Mouse (Mus musculus): ENCODE results near the gene Il5. TPM values are rescaled to one million over a fixed set of nuclear protein-coding genes. Genes with fewer than 3 reads are reported as not detected.
A peak's percentile ranks its signal among the peaks of the same experiment; 100 is the strongest.

Il5 gene
- polyA plus RNA-seq, 1 experiment: 0.16 TPM

DNA sequence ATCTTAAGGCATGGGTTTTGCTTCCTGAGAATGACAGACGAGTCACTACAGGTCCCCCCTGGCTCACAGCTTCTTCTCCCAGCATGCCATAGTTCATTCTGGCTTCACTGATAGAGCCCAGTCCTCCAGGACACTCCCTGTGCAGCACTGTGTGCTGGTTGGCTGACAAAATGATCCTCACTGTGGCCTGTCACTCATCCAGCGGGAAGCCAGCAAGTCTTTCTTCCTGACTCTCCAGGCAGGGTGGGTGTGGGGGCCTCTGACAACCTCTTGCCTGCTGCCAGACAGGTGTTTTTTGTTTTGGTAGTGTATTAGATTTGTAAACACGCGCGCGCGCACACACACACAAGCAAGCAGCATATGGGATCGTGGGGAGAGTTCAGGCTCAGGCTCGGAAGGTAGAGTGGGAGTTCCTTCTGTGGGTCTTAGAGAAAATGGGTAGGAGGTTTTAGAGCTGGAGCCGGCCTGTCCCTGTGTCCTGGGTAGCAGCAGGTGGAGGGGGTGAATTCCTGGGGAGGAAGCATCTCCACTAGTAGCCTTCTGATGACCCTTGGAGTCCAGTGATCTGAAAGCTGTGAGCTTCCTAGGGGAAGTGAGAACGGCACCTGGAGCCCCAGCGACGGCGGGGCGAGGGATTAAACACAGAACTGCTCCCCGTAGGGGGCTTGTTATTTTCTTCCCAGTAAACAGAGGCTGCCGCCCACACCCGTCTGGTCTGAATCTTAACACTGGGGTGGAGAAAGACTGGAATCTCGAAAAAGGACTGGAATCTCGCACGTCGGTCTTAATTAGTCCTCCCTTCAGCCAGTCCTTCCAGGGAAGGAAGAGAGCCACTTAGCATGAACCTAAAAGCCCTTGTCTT lies 39.2 kb downstream of the Il5 start:
- H3K27me3 ChIP-seq (ENCODE audit: control insufficient read depth, insufficient read depth, low read length): no peaks in the 10 kb centered on the region
- H3K4me1 ChIP-seq (ENCODE audit: control insufficient read depth, insufficient read depth, low read length): peaks cover 18% of the 10 kb centered on the region
- H3K27ac ChIP-seq (ENCODE audit: insufficient read depth, low read length): no peak overlapping the region
- DNase-seq: no peak
- 43% methylated on average over 22 of the region's 22 CpGs for WGBS
- TF ChIP-seq POLR2A (IDR thresholded peaks at IDR 0.05; ENCODE audit: borderline replicate concordance, insufficient read depth, low read length) (no peak), CTCF (IDR thresholded peaks at IDR 0.05; ENCODE audit: borderline replicate concordance, insufficient read depth, low read depth, low read length) (no peak)
- H3K4me3 ChIP-seq (replicated peaks; ENCODE audit: insufficient read depth, low read depth, low read length): no peak overlapping the region

DNA sequence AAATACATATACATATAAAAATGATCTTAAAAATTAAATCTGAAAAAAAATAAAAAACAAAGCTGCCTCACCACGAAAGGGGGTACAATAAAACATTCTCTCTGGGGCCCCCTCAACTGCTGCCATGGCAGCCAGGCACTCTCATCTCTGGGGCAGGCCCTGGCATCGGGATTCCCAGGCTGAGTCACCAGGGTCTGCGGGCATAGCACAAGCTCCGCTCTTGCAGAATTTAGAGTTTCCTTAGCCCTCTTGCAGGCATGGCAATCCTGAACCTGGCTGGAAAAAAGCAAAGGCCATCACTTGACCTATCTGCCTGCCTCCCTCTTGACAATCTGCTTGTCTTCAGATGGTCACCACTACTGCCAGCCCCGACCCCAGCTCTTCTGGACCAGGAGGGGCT lies 40.7 kb downstream of the Il5 start:
- H3K4me1 ChIP-seq (ENCODE audit: control insufficient read depth, insufficient read depth, low read length): peaks cover 18% of the 10 kb centered on the region
- no peaks in the 10 kb centered on the region for H3K27me3 ChIP-seq (ENCODE audit: control insufficient read depth, insufficient read depth, low read length)
- TF ChIP-seq POLR2A (IDR thresholded peaks at IDR 0.05; ENCODE audit: borderline replicate concordance, insufficient read depth, low read length): no peak
- TF ChIP-seq CTCF (IDR thresholded peaks at IDR 0.05; ENCODE audit: borderline replicate concordance, insufficient read depth, low read depth, low read length): no peak
- no peak overlapping the region for H3K27ac ChIP-seq (ENCODE audit: insufficient read depth, low read length)
- DNase-seq: no peak
- H3K4me3 ChIP-seq (replicated peaks; ENCODE audit: insufficient read depth, low read depth, low read length): no peak overlapping the region
- 71% methylated on average over 5 of the region's 5 CpGs for WGBS

DNA sequence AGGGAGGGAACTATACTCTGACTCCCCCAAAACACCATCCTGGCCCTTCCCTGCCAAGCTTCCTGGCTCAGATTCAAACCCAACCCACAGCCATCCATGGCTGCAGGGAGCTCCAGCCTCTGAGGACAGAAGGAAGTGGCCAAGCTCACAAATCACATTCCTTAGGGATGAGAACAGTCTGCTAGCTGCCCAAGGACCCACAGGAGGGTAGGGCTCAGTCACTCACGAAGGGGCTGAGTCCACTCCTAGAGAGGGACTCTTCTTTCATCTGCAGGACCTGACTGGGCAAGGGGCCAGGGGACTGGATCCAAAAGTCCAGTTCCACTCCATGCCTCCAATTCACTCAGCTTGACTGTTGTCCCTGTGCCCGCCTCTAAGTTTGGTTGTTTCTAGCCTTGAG lies 41.2 kb downstream of the Il5 start:
- Histone ChIP-seq H3K4me3 (replicated peaks; ENCODE audit: insufficient read depth, low read depth, low read length) (no peak overlapping the region), H3K4me1 (ENCODE audit: control insufficient read depth, insufficient read depth, low read length) (peaks cover 18% of the 10 kb centered on the region), H3K27ac (ENCODE audit: insufficient read depth, low read length) (no peak overlapping the region), H3K27me3 (ENCODE audit: control insufficient read depth, insufficient read depth, low read length) (no peaks in the 10 kb centered on the region)
- peak; percentile 44 to 45 for DNase-seq
- no peak for TF ChIP-seq CTCF (IDR thresholded peaks at IDR 0.05; ENCODE audit: borderline replicate concordance, insufficient read depth, low read depth, low read length)
- no peak for TF ChIP-seq POLR2A (IDR thresholded peaks at IDR 0.05; ENCODE audit: borderline replicate concordance, insufficient read depth, low read length)
- WGBS: 30% methylated on average over 2 of the region's 2 CpGs

DNA sequence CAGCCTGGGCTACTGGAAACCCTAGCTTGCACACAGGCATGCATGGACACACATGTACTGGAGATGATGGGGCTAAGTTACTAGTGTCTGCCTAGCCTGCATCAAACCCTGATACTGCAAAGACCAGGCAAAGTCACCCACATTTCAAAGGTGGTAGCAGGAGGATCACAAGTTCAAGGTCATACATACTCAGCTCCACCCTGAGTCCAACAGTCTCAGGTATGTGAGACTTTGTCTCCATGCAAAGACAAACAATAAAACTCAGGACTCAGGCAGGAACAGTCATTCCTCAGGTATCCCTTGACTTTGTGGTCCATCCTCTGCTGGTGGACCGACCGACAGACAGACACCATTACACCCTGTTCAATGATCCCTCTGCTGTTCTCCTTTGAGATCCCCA lies 41.8 kb downstream of the Il5 start:
- no peak for DNase-seq
- 64% methylated on average over 2 of the region's 2 CpGs for WGBS
- Histone ChIP-seq H3K4me1 (ENCODE audit: control insufficient read depth, insufficient read depth, low read length) (peaks cover 18% of the 10 kb centered on the region), H3K4me3 (replicated peaks; ENCODE audit: insufficient read depth, low read depth, low read length) (peak overlapping the region; percentile 41), H3K27ac (ENCODE audit: insufficient read depth, low read length) (no peak overlapping the region), H3K27me3 (ENCODE audit: control insufficient read depth, insufficient read depth, low read length) (no peaks in the 10 kb centered on the region)
- TF ChIP-seq POLR2A (IDR thresholded peaks at IDR 0.05; ENCODE audit: borderline replicate concordance, insufficient read depth, low read length) (no peak), CTCF (IDR thresholded peaks at IDR 0.05; ENCODE audit: borderline replicate concordance, insufficient read depth, low read depth, low read length) (no peak)

DNA sequence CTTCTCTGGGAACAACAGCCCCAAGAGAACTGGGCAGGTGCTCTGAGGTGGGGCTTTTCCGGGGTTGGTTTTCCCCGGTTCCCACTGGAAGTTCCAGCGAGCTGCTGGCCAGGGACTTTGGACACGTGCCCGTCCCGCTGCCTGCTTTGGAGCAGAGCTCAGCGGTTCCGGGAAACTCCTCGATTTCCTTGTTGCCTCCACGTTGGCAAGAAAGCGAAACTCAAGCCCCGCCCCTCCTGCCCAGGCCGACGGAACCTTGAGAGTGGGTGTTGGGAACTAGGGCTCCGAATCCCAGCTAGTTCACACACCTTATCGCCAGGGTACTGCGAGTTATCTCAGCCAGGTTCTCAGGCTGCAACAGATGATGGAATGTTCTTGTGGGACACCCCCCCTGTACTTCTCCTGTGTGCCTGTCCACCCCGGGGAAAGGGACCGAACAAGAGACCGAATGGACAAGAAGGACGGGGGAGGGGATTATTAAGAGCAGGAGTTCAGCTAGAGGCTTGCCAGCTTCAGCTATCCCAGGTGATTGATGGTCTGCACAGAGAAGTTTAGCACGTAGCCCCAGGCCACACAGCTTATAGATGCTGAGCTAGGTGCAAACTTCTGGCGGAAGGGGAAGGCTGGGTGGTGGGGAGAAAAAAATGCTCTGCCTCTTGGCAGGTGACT lies 42.4 kb downstream of the Il5 start:
- no peak for TF ChIP-seq CTCF (IDR thresholded peaks at IDR 0.05; ENCODE audit: borderline replicate concordance, insufficient read depth, low read depth, low read length)
- TF ChIP-seq POLR2A (IDR thresholded peaks at IDR 0.05; ENCODE audit: borderline replicate concordance, insufficient read depth, low read length): no peak
- no peaks in the 10 kb centered on the region for H3K27me3 ChIP-seq (ENCODE audit: control insufficient read depth, insufficient read depth, low read length)
- peak overlapping the region; percentile 41 for H3K4me3 ChIP-seq (replicated peaks; ENCODE audit: insufficient read depth, low read depth, low read length)
- 4% methylated on average over 23 of the region's 23 CpGs for whole genome bisulfite sequencing
- peak; percentile 38 to 49 for DNase-seq
- H3K27ac ChIP-seq (ENCODE audit: insufficient read depth, low read length): no peak overlapping the region
- peaks cover 18% of the 10 kb centered on the region for H3K4me1 ChIP-seq (ENCODE audit: control insufficient read depth, insufficient read depth, low read length)

DNA sequence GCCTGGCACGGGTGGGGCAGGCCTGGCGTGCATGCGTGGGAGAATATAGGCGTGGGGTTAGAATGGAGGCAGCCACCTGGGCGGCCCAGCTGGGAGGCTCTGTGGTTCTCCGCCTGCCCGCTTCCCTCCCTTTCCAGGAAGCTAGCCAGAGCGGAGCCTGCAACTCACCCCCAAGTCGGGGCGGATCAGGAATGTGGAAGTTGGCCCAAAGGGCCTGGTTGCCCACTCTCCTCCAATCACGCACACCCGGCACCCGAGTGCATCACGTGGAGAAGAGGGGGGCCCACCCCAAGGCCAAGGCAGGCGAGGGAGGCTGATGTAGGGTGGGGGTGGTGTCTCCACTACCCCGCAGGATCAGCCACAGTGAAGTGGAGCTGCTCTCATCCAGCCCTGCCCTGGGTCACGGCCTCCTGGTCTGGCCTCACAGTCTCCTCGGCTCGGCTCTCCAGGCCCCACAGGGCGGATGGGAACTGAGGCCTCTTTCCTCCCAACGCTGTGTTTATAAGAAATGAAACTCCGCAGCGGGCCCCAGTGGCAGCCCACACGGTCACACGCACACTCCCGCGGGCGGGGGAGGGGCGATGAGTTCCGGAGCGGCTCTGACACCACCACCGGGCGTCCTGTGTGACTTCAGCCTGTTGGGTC lies 43.0 kb downstream of the Il5 start:
- Histone ChIP-seq H3K4me1 (ENCODE audit: control insufficient read depth, insufficient read depth, low read length) (peaks cover 18% of the 10 kb centered on the region), H3K4me3 (replicated peaks; ENCODE audit: insufficient read depth, low read depth, low read length) (peak overlapping the region; percentile 41), H3K27me3 (ENCODE audit: control insufficient read depth, insufficient read depth, low read length) (no peaks in the 10 kb centered on the region), H3K27ac (ENCODE audit: insufficient read depth, low read length) (no peak overlapping the region)
- TF ChIP-seq POLR2A (IDR thresholded peaks at IDR 0.05; ENCODE audit: borderline replicate concordance, insufficient read depth, low read length): no peak
- no peak for TF ChIP-seq CTCF (IDR thresholded peaks at IDR 0.05; ENCODE audit: borderline replicate concordance, insufficient read depth, low read depth, low read length)
- DNase-seq: peak; percentile 66 to 67
- WGBS: 2% methylated on average over 33 of the region's 33 CpGs

DNA sequence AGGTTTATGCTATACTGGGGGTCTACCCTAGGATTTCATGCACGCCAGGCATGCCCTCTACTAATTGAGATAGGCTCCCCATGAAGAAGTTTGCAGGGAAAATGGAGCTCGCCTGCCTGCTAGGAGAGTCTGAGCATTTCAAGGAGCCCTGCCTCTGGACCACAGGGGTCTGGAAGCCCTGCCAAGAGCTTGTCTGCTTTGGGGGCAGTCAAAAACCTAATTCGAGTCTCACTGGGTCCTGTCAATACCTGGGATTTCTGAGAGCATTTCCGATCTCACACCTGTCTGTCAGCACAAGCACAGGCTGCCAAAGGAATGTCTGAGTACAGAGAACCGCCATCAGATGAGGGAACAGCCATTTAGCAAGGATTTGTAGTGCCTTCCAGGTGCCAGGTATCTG lies 44.0 kb downstream of the Il5 start:
- no peak overlapping the region for H3K27ac ChIP-seq (ENCODE audit: insufficient read depth, low read length)
- WGBS: 69% methylated on average over 5 of the region's 5 CpGs
- H3K4me3 ChIP-seq (replicated peaks; ENCODE audit: insufficient read depth, low read depth, low read length): no peak overlapping the region
- peaks cover 9% of the 10 kb centered on the region for H3K4me1 ChIP-seq (ENCODE audit: control insufficient read depth, insufficient read depth, low read length)
- H3K27me3 ChIP-seq (ENCODE audit: control insufficient read depth, insufficient read depth, low read length): peaks cover under 1% of the 10 kb centered on the region; the same call in 1 of the 2 replicates
- TF ChIP-seq CTCF (IDR thresholded peaks at IDR 0.05; ENCODE audit: borderline replicate concordance, insufficient read depth, low read depth, low read length): no peak
- TF ChIP-seq POLR2A (IDR thresholded peaks at IDR 0.05; ENCODE audit: borderline replicate concordance, insufficient read depth, low read length): no peak
- no peak for DNase-seq
